Mouse (Mus musculus): ENCODE results near the gene Ugt1a10. TPM values are rescaled to one million over a fixed set of nuclear protein-coding genes. Genes with fewer than 3 reads are reported as not detected.
"Not testable (repeated sequence)": the region's sequence is repeated elsewhere in the genome, so short reads cannot be mapped to it uniquely, and the experiment has no call there.

The Ugt1a10 gene
- polyA plus RNA-seq, 1 experiment from 2014 or later: not detected

- WGBS (ENCODE audit: insufficient replicate concordance): 29% methylated on average over 10 of the region's 10 CpGs
- ATAC-seq (ENCODE audit: insufficient read depth): peak; percentile 37; the same call in 1 of the 2 replicates
- peak within 1 kb of the TSS; percentile 20; the same call in 1 of the 2 replicates for H3K4me3 ChIP-seq (replicated peaks)
- H3K9ac ChIP-seq: no peak within 1 kb of the TSS
- H3K4me1 ChIP-seq (replicated peaks): no peaks in the 10 kb centered on the region
- H3K27ac ChIP-seq (replicated peaks): peak within 1 kb of the TSS; percentile 46
- no peaks in the 10 kb centered on the region for H3K27me3 ChIP-seq
- no peaks in the 10 kb centered on the region for H3K9me3 ChIP-seq (replicated peaks)
- no peak within 1 kb of the TSS; the same call in none of the 2 replicates for H3K4me2 ChIP-seq
- H3K36me3 ChIP-seq (replicated peaks): no peaks in the 10 kb centered on the region
Measured at GRCm38 (mm10) chr1:88094941-88095492, 39.8 kb downstream of the Ugt1a10 start, which contains the start of gene Ugt1a7c. Gene Ugt1a7c, plus strand, starts transcription at chr1:88095062.

DNA sequence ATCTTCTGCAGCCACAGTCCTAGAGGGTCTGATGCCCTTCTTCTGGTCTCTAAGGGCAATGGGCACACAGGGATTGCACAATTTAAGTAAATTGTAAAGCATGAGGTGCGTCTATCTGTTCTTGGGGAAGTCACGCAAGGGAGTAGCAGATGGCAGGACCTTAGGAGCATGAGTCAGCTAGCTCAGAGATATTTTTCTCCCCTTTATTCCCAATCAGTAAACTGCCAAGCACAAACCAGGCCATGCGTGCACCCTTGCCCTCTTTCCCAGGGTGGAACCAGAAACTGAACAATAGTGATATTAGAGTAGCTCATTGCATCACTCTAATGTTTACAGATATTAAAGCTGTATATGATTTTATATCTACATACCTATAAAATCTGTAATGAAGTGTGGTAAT lies 43.4 kb downstream of the Ugt1a10 start:
- H3K4me2 ChIP-seq; H3K27ac ChIP-seq (replicated peaks); H3K27me3 ChIP-seq; H3K9ac ChIP-seq; H3K4me3 ChIP-seq (replicated peaks); H3K4me1 ChIP-seq (replicated peaks); ATAC-seq (ENCODE audit: insufficient read depth); H3K9me3 ChIP-seq (replicated peaks); H3K36me3 ChIP-seq (replicated peaks): not testable (repeated sequence)
- 52% methylated on average over 3 of the region's 3 CpGs for WGBS (ENCODE audit: insufficient replicate concordance)

GRCm38 (mm10) chr1:88099691-88100090 lies 44.5 kb downstream of the Ugt1a10 start:
- H3K4me1 ChIP-seq (replicated peaks); H3K36me3 ChIP-seq (replicated peaks); H3K9me3 ChIP-seq (replicated peaks); H3K9ac ChIP-seq; H3K4me2 ChIP-seq; ATAC-seq (ENCODE audit: insufficient read depth); H3K27ac ChIP-seq (replicated peaks); H3K4me3 ChIP-seq (replicated peaks); H3K27me3 ChIP-seq: not testable (repeated sequence)
- WGBS (ENCODE audit: insufficient replicate concordance): 63% methylated on average over 2 of the region's 2 CpGs

GRCm38 (mm10) chr1:88103019-88103418 lies 47.8 kb downstream of the Ugt1a10 start, which contains the start of gene Ugt1a6b:
Gene Ugt1a6b, plus strand, starts transcription at chr1:88103252.
- H3K9ac ChIP-seq; H3K4me1 ChIP-seq (replicated peaks); ATAC-seq (ENCODE audit: insufficient read depth); H3K27me3 ChIP-seq; H3K36me3 ChIP-seq (replicated peaks); H3K9me3 ChIP-seq (replicated peaks); H3K27ac ChIP-seq (replicated peaks): not testable (repeated sequence)
- Histone ChIP-seq H3K4me2 (peak within 1 kb of the TSS; percentile 45; the same call in 1 of the 2 replicates), H3K4me3 (replicated peaks) (0 out of 2 replicates have a peak within 1 kb of the TSS, but pooled peaks have one; percentile 4)
- 6% methylated on average over 3 of the region's 3 CpGs for whole genome bisulfite sequencing (ENCODE audit: insufficient replicate concordance)

GRCm38 (mm10) chr1:88103697-88104468 lies 48.7 kb downstream of the Ugt1a10 start:
- H3K27me3 ChIP-seq; H3K9ac ChIP-seq; H3K36me3 ChIP-seq (replicated peaks); H3K4me1 ChIP-seq (replicated peaks); ATAC-seq (ENCODE audit: insufficient read depth); H3K27ac ChIP-seq (replicated peaks); H3K9me3 ChIP-seq (replicated peaks): not testable (repeated sequence)
- Histone ChIP-seq H3K4me3 (replicated peaks) (0 out of 2 replicates have a peak overlapping the region, but pooled peaks have one; percentile 4), H3K4me2 (peak overlapping the region; percentile 45)
- 50% methylated on average over 5 of the region's 5 CpGs for WGBS (ENCODE audit: insufficient replicate concordance)

- WGBS (ENCODE audit: insufficient replicate concordance): 40% methylated on average over 1 of the region's 1 CpGs
- Histone ChIP-seq H3K4me3 (replicated peaks) (no peak overlapping the region), H3K4me1 (replicated peaks) (peaks cover 5% of the 10 kb centered on the region), H3K9ac (no peak overlapping the region), H3K27me3 (no peaks in the 10 kb centered on the region), H3K27ac (replicated peaks) (no peak overlapping the region), H3K9me3 (replicated peaks) (no peaks in the 10 kb centered on the region), H3K4me2 (peak overlapping the region; percentile 45; the same call in 1 of the 2 replicates), H3K36me3 (replicated peaks) (no peaks in the 10 kb centered on the region)
- no peak for ATAC-seq (ENCODE audit: insufficient read depth)
Measured at GRCm38 (mm10) chr1:88104667-88105430, 49.7 kb downstream of the Ugt1a10 start.

DNA sequence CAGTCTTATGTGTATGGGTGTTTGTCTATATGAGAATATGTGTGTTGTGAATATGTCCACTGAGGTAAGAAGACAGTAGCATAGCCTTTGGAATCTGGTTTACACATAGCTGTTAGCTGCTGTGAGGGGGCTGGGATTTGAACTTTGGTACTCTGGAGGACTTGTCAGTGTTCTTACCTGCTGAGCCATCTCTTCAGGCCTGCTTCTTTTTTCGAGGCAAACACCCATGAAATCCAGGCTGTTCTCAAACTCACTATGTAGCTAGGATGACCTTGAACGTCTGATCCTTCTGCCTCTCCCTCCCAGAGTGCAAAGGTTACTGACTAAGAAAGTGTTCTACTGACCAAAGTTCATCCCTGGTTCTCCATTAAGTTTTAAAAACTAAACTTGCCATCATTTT lies 50.5 kb downstream of the Ugt1a10 start:
- H3K9me3 ChIP-seq (replicated peaks): no peaks in the 10 kb centered on the region
- no peak overlapping the region for H3K4me3 ChIP-seq (replicated peaks)
- H3K4me1 ChIP-seq (replicated peaks): peaks cover 5% of the 10 kb centered on the region
- H3K27ac ChIP-seq (replicated peaks): no peak overlapping the region
- WGBS (ENCODE audit: insufficient replicate concordance): 38% methylated on average over 2 of the region's 2 CpGs
- H3K9ac ChIP-seq: no peak overlapping the region
- no peaks in the 10 kb centered on the region for H3K27me3 ChIP-seq
- H3K4me2 ChIP-seq: no peak overlapping the region
- H3K36me3 ChIP-seq (replicated peaks): no peaks in the 10 kb centered on the region
- no peak for ATAC-seq (ENCODE audit: insufficient read depth)

DNA sequence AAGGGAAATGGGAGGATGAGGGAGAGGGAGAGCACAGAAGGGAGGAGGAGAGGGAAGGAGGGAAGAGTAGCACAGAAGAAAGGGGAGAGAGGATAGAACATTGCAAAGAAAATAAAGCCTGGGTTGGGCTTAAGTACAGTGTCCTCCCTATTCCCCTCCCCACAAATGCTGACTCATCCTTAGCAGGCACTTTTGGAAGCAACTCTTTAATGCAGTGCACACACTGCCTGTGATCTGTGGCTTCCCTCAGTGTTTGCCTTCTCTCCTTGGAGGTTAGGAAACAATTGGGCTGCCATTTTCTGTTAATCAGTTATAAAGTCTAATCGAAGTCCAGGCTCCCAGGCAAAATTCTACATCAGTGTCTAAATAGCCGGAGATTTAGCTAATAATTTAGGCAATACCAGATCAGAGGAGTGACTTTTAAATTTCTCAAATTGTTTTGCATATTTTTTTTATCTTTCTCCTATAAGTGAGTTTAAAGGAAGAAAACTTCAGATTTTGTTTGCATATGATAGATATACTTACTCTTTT lies 53.9 kb downstream of the Ugt1a10 start:
- H3K27ac ChIP-seq (replicated peaks); H3K4me2 ChIP-seq; H3K4me1 ChIP-seq (replicated peaks); H3K36me3 ChIP-seq (replicated peaks); H3K9ac ChIP-seq; H3K4me3 ChIP-seq (replicated peaks); H3K27me3 ChIP-seq; H3K9me3 ChIP-seq (replicated peaks): not testable (repeated sequence)
- WGBS (ENCODE audit: insufficient replicate concordance): 46% methylated on average over 2 of the region's 2 CpGs
- peak; percentile 96 for ATAC-seq (ENCODE audit: insufficient read depth)

- not testable (repeated sequence) for H3K4me1 ChIP-seq (replicated peaks); H3K9ac ChIP-seq; H3K9me3 ChIP-seq (replicated peaks); H3K4me3 ChIP-seq (replicated peaks); H3K36me3 ChIP-seq (replicated peaks); H3K27me3 ChIP-seq
- peak overlapping the region; percentile 55; the same call in 1 of the 2 replicates for H3K27ac ChIP-seq (replicated peaks)
- peak overlapping the region; percentile 30; the same call in 1 of the 2 replicates for H3K4me2 ChIP-seq
- WGBS (ENCODE audit: insufficient replicate concordance): 43% methylated on average over 2 of the region's 2 CpGs
- ATAC-seq (ENCODE audit: insufficient read depth): peak; percentile 46
Measured at GRCm38 (mm10) chr1:88109604-88110003, 54.4 kb downstream of the Ugt1a10 start.

DNA sequence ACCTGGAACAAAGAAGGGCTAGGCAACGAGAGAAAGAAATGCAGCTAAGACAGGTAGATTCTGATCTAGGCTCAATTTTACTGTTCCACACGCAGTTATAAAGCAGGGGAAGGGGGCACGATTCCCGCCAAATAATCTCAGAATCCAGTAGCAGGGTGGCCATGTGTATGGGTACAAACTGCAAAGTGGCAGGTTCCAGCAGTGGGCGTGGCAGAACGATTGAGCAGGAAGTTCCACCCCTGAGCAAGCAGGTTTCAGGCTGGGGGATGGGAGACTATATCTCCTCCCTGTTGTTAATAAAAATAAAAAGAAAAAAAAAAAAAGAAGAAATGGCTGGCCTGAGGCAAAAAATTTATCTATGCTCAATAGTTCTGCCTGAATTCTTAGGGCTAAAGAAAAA lies 57.6 kb downstream of the Ugt1a10 start:
- not testable (repeated sequence) for H3K36me3 ChIP-seq (replicated peaks); ATAC-seq (ENCODE audit: insufficient read depth); H3K9ac ChIP-seq; H3K9me3 ChIP-seq (replicated peaks); H3K27ac ChIP-seq (replicated peaks); H3K4me2 ChIP-seq; H3K27me3 ChIP-seq; H3K4me3 ChIP-seq (replicated peaks); H3K4me1 ChIP-seq (replicated peaks)
- 60% methylated on average over 6 of the region's 6 CpGs for WGBS (ENCODE audit: insufficient replicate concordance)

DNA sequence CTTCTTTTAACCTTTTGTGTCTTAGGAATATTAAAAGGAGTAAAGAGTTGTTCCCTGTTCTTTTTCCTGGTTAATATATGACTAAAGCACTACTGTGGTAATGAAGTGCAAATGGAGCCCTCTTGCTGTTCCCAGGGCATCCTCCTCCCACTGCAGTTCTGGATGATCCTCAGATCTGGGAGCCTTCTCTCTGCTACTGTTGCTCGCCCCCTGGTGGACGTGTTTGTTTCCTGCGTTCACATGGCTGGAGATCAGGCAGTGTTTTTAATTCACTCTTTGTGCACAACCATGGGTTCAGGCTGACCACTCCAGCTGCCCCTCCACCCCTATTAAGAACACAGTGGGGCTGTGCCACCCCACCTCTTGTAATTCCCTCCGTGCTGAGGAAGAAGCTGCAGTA lies 65.4 kb downstream of the Ugt1a10 start:
- H3K9ac ChIP-seq; H3K27me3 ChIP-seq; H3K4me1 ChIP-seq (replicated peaks); H3K27ac ChIP-seq (replicated peaks); H3K4me3 ChIP-seq (replicated peaks); H3K36me3 ChIP-seq (replicated peaks); H3K4me2 ChIP-seq; ATAC-seq (ENCODE audit: insufficient read depth); H3K9me3 ChIP-seq (replicated peaks): not testable (repeated sequence)
- 3% methylated on average over 4 of the region's 4 CpGs for WGBS (ENCODE audit: insufficient replicate concordance)
